Mouse (Mus musculus): ENCODE results near the gene Fnbp1. TPM values are rescaled to one million over a fixed set of nuclear protein-coding genes. Genes with fewer than 3 reads are reported as not detected.

The Fnbp1 gene
- total RNA-seq, 2 experiments from 2014 or later, result 48.6 to 60.9 TPM

DNA sequence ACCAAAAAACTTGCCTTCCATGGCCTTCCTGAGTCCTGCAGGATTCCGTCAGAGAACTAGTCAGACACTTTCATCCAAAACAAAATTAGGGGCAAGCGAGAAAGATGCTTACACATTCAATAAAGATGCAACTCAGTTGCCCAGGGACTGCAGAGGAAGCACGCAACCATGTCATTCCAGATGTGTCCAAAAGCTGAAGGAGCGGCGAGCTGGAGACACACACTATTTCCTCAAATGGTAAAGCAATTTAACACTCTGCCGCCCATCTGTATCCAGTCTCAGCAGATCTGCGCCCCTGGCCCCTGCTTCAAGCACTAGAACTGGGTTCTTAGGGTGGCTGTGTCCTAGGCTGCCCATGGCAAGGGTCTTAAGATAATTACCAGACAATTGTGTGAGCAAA, 66.0 kb downstream of the Fnbp1 start:
- DNase-seq, result no peak
- intact Hi-C loops (cut with DNase I), result no loop called here

DNA sequence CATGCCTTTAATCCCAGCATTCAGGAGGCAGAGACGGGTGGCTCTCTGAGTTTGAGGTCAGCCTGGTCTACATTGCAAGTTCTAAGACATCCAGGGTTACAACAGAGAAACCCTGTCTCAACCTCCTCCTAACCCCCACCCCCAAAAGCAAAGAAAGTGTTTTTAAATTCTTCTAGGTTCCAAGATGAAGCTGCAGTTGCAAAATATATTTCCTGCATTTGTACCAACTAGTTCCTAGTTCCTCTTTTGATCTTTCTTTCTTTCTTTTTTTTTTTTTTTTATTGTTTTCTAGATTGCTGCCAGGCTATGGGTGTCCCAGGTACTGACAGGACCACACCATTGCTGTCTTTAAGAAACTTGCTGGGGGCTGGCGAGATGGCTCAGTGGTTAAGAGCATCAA, 66.6 kb downstream of the Fnbp1 start:
- intact Hi-C loops (cut with DNase I), result no loop called here

DNA sequence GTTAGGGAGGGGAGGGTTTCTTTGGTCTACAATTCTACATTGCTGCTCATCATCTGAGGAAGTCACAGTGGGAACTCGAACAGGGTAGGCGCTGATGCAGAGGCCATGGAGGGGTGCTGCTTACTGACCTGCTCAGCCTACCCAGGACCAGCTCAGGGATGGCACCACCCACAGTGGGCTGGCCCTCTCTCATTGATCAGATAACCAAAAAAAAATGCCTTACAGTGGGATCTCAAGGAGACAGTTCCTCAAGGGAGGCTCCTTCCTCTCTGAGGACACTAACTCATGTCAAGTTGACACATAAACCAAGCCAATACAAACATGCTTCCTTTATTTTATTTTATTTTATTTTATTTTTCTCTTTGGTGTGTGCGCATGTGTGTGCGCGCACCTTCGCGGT, 72.3 kb downstream of the Fnbp1 start:
- intact Hi-C loops (cut with DNase I), result no loop called here
- no peak for DNase-seq

More for the DNA sequence above, 66.6 kb downstream of the Fnbp1 start:
- no peak for DNase-seq

DNA sequence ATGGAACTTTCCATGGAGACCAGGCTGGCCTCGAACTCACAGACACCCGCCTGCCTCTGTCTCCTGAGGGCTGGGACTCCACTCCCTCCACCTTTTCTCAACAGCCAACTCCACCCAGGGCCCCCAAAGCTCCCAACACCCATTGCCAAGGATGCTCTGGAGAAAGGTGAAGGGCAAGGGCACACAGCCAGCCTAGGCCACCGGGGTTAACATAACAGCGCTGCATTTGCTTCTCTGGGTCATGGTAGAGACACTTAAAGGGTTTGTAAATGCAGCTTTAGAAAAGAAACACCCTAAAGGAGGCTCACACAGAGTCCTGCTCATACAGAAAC, 72.7 kb downstream of the Fnbp1 start:
- intact Hi-C loops (cut with DNase I), result no loop called here
- DNase-seq, result no peak

DNA sequence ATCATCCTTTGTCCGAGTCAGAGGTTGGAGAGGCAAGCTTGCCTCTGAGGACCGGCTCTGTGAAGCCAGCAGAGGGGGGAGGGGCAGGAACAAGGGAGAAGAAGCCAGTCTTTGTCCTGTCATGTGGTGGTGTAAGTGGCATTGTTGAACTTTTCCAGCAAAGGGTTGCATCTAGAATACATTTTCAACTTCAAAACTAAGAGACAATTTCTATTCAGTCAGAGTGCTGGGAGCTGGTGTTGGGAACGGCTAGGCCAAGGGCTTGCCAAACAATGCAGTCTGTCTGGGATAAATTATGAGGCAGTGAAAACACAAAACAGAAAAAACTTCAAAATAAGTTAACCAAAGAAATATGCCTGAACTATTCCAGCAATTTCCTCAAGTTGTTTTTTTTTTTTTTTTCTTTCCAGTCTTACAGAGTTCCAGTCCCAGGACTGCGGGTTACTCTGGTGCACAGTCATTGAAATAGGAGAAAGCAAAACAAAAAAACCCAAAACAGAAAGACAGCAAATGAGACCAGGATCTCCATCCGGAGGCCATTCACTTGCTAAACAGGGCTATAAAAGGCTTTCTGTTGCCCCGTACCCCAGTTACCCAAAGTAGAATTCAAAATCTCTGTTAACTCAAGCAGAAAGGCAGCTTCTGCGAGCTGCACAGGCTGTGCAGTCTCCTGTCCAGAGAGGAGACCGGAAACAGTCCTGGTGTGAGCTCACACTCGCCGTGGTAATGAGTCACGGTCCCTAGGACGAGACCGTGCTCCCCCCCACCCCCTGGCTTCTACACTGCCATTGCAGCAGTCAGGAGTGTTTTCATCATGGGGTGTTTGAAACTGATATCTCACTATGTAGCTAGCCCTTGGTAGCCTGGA, 73.3 kb downstream of the Fnbp1 start:
- intact Hi-C loops (cut with DNase I), result no loop called here

DNA sequence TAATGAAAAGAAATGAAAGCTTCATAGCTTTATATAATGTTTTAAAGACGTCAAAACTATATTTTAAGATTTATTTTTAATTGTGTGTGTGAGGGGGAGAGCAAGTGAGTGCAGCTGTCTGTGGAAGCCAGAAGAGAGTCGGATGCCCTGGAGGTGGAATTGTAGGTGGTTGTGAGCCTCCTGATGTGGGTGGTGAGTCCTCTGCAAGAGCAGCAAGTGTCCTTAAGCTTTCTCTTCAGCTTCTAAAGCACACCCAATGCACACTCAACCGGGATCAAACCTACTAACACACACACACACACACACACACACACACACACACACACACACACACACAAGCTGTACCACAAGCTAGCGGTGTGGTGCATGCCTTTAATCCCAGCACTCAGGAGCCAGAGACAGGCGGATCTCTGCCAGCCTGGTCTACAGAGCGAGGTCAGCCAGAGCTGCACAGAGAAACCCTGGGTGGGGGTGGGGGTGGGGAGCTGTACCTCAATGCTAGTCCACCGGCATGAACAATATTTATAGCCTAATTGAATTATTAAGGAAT, 74.0 kb downstream of the Fnbp1 start:
- intact Hi-C loops (cut with DNase I), result no loop called here
- DNase-seq, result no peak

More for the DNA sequence above, 73.3 kb downstream of the Fnbp1 start:
- DNase-seq, result peak; percentile 50 to 53

DNA sequence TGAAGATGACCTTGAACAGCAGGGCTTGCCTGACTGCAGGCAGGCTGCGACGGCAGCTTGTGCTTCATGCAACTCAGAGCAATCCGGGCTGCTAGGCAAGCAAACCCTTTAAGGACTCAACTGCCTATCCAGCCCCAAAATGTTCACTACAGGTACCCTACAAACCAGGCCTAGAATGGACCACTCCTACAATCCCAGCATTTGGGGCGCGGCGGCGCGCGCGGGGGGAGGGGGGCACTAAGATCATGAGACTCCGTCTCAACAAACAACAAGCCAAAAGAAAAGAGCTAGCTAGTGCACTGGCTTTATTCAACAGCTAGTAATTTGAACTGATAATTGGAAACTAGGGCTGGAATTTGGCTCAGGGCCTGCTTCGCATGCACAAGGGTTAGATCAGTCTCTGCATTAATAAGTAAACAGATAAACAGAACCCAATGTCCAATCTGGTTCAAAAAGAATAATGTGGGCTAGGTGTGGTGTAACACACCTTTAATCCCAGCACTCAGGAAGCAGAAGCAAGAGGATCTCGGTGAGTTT, 74.7 kb downstream of the Fnbp1 start:
- DNase-seq, result no peak
- intact Hi-C loops (cut with DNase I), result no loop called here

DNA sequence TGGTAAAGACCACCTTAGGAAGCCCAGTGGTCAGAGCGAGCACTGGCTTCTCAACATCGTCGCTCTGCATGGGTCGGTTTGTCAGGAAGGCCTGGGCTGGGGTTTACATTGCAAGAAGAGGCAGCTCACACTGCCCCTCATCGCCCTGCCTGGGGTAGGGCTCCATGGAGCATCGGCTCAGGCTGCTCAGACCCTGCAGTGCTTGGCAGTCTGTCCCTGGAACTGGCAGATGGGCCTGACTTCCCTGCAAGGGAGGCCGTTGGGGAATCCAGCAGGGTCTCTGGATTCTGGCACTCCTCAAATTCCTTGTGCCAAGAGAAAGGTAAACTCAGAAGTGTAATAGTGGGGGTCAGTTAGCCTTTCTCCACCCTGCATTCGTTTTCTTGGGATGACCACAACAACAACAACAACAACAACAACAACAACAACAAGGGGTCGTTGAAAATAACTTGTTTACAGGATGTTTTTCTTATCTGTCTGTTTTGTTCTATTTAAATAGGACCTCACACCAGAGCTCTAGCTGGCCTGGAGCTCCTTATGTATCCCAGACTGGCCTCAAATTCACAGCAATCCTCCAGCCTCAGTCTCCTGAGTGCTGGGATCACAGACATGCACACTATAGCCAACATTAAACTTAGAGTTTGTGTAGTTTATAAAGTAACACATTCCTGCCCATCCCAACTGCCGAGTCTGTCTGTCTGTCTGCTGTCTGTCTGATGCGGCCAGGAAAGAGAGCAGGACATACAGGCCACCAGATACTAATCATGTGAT, 75.6 kb downstream of the Fnbp1 start:
- intact Hi-C loops (cut with DNase I), result no loop called here
- DNase-seq, result no peak

DNA sequence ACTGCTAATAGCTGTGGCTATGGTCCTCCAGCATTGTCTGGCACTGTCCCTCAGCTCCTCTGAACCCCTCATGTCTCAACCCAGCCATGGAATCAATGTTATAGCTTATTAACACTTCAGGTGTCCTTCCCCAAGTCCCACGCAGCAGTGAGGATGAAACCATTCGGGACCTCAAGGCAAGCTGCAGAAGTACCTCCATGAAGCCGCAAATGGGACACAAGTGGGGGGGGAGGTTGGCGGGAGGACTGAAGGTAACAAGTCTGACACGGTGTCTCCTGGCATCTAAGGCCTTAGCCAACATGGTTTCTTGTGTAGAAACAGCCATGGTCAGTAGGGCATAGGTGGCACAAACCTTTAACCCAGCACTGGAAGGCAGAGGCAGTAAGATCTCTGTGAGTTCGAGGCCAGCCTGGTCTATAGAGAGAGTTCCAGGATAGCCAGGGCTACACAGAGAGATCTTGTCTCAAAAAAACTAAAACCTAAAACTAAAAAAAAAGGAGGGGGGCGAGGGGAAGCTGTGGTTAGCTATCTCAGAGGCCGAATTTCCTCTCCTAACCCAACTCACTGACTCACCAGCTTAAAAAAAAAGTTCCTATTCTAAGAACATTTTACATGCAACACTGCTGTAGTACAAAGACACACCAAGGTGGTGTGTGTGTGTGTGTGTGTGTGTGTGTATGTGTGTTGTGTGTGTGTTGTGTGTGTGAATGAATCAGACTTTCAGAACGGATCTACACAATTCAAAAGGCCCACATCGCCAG, 79.8 kb downstream of the Fnbp1 start:
- intact Hi-C loops (cut with DNase I), result no loop called here

DNA sequence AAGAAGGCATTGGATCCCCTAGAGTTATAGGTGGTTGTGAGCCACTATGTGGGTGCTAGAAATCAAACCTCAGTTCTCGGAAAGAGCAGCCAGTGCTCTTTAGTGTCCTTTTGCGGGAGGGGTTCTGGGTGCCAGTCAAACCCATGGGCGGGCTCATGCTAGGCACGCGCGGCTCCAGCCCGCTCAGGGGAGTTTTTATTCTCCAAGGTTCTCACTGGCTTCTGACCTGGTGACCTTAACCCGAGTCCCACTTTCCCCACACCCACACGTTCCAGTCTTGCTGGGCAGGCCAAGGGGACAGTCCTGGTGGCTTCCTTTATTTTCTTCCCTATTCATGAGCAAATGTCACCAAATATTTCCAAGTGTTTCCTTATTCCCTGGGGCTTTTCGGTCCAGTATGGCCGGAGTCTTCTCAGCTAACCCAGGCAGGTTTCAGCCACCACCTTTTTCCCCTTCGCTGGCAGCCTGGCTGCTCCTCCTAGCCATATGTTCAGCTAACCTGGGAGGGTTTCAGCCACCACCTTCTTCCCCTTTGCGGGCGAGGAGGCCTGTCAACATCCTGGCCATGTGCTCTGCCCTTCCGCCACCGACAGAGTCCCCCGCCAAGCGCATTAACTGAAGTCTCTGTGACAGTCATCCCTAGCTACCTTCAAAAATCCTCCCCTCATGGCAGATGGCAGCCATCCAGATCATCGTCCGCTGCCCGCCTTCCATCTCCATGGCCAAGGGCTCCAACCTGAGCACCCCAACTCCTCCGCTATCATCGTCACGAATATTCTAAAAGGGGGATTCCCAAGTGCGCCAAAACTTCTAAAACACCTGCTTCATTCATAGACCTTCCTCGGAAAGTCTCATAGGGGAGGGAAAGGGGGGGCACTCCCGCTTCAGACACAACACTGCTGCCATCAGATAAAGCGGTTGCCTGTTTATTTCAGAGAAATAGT, 80.7 kb downstream of the Fnbp1 start:
- no peak for DNase-seq
- intact Hi-C loops (cut with DNase I), result no loop called here

More for the DNA sequence above, 79.8 kb downstream of the Fnbp1 start:
- DNase-seq, result no peak

DNA sequence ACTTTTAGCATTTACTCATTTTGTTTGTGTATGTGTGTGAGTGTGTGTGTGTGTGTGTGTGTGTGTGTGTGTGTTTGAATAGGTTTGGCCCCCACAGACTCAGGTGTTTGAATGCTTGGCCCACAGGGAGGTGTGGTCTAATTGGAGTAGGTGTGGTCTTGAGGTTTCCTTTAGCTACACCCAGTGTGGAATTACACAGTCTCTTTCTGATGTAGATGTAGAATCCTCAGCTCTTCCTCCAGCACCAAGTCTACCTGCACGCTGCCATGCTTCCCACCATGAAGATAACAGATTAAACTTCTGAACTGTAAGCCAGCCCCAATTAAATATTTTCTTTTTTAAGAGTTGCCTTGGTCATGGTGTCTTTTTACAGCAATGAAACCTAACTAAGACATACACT, 81.5 kb downstream of the Fnbp1 start:
- intact Hi-C loops (cut with DNase I), result no loop called here
- DNase-seq, result no peak

DNA sequence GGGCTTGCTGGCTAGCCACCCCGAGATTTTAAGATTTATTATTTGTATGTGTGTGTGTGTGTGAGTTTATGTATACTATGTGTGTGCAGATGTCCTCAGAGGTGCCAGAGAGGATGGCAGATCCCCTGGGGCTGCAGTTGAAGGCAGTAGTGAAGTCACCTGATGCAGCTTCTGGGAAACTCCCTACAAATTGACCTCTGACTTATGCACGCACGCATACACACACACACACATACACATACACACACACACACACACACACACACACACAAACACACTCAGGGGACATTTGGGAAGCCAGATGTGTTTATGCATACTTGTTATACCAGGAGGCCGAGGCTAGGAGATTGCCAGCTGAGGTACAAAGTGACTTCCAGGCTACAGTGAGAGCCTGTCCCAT, 83.4 kb downstream of the Fnbp1 start:
- no peak for DNase-seq
- intact Hi-C loops (cut with DNase I), result no loop called here

DNA sequence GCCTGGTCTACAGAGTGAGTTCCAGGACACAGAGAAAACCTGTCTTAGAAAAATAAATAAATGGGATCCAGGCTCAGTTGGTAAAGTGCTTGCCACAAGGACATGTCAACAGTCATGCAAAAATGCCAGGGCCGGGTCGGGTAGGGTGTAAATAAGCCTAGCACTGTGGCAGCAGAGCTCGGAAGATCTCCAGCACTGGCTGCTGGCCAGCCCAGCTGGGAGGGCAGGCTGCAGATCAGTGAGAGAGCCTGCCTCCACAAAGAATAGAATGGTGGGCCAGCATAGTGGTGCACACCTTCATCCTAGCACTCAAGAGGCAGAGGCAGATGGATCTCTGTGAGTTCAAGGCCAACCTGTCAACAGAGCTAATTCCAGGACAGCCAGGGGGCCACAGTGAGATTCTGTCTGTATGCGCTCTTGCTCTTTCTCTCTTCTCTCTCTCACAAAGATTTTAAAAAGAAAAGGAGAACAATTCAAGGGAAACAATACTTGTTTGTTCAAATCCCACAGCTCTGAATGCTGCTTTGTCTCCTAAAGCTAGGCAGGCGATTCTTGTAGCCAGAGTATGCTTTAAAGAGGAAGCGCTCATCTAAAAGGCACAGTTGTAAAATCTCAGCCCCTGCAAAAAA, 84.1 kb downstream of the Fnbp1 start:
- intact Hi-C loops (cut with DNase I), result no loop called here
- DNase-seq, result no peak

DNA sequence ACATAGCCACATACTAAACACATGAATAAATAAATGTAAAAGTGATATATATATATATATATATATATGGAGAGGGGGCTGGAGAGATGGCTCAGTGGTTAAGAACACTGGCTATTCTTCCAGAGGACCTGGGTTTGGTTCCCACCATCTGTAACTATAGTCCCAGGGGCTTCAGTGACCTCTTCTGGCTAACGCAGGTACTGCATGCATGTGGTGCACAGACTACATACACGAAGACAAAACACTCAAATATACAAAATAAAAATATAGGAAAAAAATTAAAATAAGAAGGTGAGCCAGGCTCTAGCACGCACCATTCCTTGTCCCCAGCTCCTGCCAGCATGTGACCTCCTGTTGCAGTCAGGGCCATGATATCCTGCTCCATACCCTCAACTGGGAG, 85.7 kb downstream of the Fnbp1 start:
- no peak for DNase-seq
- intact Hi-C loops (cut with DNase I), result no loop called here

DNA sequence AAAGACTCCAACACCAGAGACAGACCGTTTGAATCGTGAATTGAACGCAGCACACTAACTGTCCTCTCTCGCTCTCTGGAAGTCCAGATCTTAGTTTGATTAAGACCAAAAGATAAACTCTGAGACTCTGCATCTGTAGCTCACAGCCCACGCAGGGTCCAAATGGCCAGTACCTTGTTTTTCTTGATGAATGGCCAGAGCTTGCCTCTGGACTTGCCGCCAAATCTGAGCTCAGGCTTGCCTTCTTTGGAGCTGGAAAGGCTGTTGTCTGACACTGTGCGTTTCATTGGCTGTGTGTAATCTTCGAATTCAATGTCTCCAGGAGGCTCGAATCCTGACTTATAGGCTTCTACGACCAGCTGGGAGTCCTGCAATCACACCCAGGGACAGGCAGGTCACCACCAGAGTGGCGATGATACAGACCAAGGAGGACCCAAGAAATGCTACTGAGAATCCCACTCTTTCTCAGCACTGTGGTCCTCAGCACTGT, 87.9 kb downstream of the Fnbp1 start:
- DNase-seq, result peak; percentile 43 to 57
- intact Hi-C loops (cut with DNase I), result no loop called here

DNA sequence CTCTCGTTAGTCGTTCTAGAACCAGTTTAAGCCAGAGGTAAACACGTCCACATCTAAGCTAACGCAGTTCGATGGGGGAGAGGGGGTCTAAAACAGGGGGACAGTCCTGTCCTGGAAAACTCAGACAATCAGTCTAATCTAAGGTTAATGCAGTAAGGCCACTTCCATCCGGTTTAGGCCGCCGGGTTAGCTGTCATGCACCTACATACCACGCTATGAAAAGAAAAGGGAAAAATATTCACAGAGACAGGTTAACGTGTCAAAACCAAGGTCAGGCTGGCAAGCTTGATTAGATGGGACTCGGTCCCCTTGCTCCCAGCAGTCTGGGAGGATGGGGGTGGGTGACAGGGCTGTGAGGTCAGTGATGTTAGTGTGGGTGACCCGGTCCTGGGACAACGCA, 88.4 kb downstream of the Fnbp1 start:
- DNase-seq, result no peak
- intact Hi-C loops (cut with DNase I), result no loop called here

DNA sequence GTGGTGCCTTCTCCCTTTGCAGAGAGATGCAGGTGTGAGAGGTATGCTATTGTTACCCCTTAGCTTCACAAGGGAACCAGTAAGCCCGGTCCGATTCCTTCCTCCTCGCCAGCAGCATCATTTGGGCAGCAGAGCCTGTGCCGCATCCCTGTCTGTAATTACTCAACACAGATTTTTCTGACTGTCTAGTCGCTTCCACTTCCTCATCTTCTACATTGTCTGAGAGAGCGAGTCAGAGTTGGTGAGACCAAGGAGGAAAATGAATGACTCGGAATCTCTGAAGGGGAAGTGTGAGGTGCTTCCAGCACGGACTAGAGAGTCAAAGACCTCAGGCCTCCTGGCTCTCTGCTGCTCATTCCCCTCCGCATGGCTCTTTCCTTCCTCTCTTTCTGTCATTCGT, 89.4 kb downstream of the Fnbp1 start:
- no peak for DNase-seq
- intact Hi-C loops (cut with DNase I), result no loop called here

DNA sequence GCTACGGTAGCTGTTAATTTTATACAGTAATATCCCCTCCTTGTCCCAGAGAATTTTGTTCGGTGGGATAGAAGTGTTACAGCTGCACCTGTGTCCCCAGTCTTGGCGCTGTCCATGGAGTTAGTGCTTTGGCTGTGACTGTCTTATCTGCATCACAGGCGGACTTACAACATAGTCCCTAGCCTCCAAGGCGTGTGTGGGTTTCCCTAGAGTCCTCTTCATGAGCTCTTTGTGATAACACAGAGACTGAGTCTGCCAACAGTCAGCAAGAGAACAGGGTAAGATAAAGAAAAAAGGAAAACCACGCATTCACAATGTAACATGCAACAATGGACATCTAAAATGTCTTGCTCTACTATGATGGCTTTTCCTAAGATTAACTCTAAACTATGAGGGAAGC, 93.8 kb downstream of the Fnbp1 start:
- DNase-seq, result no peak
- intact Hi-C loops (cut with DNase I), result no loop called here

DNA sequence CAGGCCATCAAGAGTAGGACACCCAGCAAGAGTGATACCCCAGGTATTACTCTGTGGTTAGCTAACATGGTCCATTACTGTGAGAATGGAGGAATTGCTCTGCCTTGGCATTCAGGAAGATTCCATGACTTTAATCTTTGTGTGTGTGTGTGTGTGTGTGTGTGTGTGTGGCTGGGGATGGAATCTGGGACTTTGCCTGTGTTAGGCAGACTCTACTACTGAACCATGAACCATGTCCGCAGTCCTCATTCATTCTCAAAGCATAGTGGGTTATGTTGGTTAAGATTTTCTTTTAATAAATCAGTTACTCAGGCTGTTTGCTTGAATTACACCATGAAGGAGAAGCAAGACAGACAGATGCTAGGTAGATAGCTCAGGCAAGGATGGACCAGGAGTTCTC, 98.0 kb downstream of the Fnbp1 start:
- DNase-seq, result no peak
- intact Hi-C loops (cut with DNase I), result no loop called here

Measured in heart, postnatal 10 days (tissue).